Mouse (Mus musculus) retina, embryonic 14.5 days (tissue): ENCODE measurements around the gene Lrp2bp.
A peak's percentile ranks its signal among the peaks of the same experiment; 100 is the strongest.

Source experiments
- DNase-seq: peaks from one replicate; pipeline ENCODE4 v3.0.0-alpha.2; 2015; ENCODE audit warnings: low spot score

Lrp2bp gene

GRCm38 (mm10) chr8:45999138-45999783 is at the start of gene Lrp2bp:
Gene Lrp2bp (plus strand): TSS chr8:45999303.
- DNase-seq: peak; percentile 15

- no peak for DNase-seq
Observed at GRCm38 (mm10) chr8:45950622-45951021, 48.5 kb upstream of the Lrp2bp start.

GRCm38 (mm10) chr8:45970894-45971293 is 28.2 kb upstream of the Lrp2bp start:
- no peak for DNase-seq

- DNase-seq: peak; percentile 19
Observed at GRCm38 (mm10) chr8:45973988-45974505, 25.1 kb upstream of the Lrp2bp start.

GRCm38 (mm10) chr8:45975126-45975836 is 23.8 kb upstream of the Lrp2bp start, which contains the start of the genes 1700029J07Rik and Ufsp2:
Gene 1700029J07Rik (minus strand): TSS chr8:45975252.
Gene Ufsp2 (plus strand): TSS chr8:45975528.
- peak; percentile 99 for DNase-seq

- no peak for DNase-seq
Observed at GRCm38 (mm10) chr8:45975837-45976468, 23.1 kb upstream of the Lrp2bp start.

GRCm38 (mm10) chr8:45986665-45987064 is 12.4 kb upstream of the Lrp2bp start:
- no peak for DNase-seq

- DNase-seq: no peak
Observed at GRCm38 (mm10) chr8:45988189-45988588, 10.9 kb upstream of the Lrp2bp start.

- DNase-seq: no peak
Observed at GRCm38 (mm10) chr8:45990631-45991310, 8.3 kb upstream of the Lrp2bp start.

GRCm38 (mm10) chr8:45994111-45994510 is 5.0 kb upstream of the Lrp2bp start:
- peak; percentile 13 for DNase-seq

- no peak for DNase-seq
Observed at GRCm38 (mm10) chr8:45995576-45995975, 3.5 kb upstream of the Lrp2bp start.

GRCm38 (mm10) chr8:45998228-45998627 is 875 bp upstream of the Lrp2bp start:
- DNase-seq: no peak

- DNase-seq: peak; percentile 99
Observed at GRCm38 (mm10) chr8:45999784-46000705, 942 bp downstream of the Lrp2bp start.

- DNase-seq: no peak
Observed at GRCm38 (mm10) chr8:46005596-46005995, 6.5 kb downstream of the Lrp2bp start, which contains the start of gene Ankrd37. Gene Ankrd37 (minus strand): TSS chr8:46005707.

- DNase-seq: no peak
Observed at GRCm38 (mm10) chr8:46007050-46007672, 8.1 kb downstream of the Lrp2bp start.

GRCm38 (mm10) chr8:46010306-46010705 is 11.2 kb downstream of the Lrp2bp start:
- DNase-seq: no peak

GRCm38 (mm10) chr8:46010746-46011680 is 11.9 kb downstream of the Lrp2bp start:
- DNase-seq: peak; percentile 69

- DNase-seq: no peak
Observed at GRCm38 (mm10) chr8:46022203-46022602, 23.1 kb downstream of the Lrp2bp start.

GRCm38 (mm10) chr8:46022758-46023157 is 23.7 kb downstream of the Lrp2bp start:
- DNase-seq: no peak
